In the genomic region with DNA sequence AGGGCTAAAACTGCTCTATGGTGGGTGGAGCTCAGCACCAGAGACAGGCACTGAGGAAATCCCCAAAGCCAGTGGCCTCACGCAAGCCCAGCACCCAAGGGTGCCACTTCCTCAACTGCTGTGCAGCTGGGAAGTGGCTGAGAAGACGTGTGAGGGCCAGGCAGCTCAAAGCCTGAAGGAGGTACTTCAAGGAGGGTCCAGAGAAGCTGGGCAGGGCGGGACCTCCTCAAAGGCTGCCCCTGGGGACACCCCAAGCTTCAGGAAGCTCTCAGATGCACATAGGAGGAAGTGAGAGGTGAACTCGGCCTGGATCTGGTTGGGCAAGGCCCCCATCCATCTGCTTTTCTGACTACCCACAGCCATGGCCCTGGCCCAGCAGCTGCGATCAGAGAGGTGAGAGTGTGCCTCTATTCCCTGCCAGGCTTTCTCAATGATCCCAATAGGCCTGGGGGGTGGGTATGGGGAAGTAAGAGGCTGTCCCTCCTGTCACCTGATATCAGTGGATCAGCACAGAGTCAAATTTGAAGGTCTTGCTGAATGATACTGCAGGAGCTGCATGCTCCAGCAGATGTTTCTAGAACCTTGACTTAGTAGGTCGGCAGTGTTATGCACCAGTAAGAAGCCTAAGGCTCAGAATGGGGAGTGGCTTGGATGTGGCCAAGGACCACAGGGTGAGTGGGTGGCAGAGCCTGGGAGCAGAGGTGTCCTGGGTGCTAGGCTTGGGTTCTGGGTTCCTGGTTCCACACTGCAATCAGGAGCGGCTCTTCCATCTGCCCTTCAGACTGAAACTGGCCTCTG, we compare ENCODE assay signal across 10 mouse cellular contexts. TPM values are rescaled to one million over a fixed set of nuclear protein-coding genes. Genes with fewer than 3 reads are reported as not detected.
A peak's percentile ranks its signal among the peaks of the same experiment; 100 is the strongest.
DNase-seq lines count a peak whose midpoint lies in the region; ATAC-seq and TF ChIP-seq lines count a peak whose summit lies in the region.
"Had no signal": no experiment of that assay in that cellular context is flagged by ENCODE, and none has a peak within 500 bp of the region (broad histone marks: within the 10 kb centered on the region; RNA-seq: fewer than 3 reads in every experiment).

A gene (plus strand): TSS at position 107 of the 798 bp plus-strand sequence.

- H3K36me3 ChIP-seq in liver, embryonic 16.5 days (ENCODE audit: control insufficient read depth, insufficient read depth) = no peaks in the 10 kb centered on the region
- no peaks in the 10 kb centered on the region for H3K36me3 ChIP-seq in limb, embryonic 10.5 days
- no peaks in the 10 kb centered on the region for H3K36me3 ChIP-seq in midbrain, embryonic 13.5 days
- H3K36me3 ChIP-seq: embryonic facial prominence, embryonic 13.5 days; limb, embryonic 12.5 days had no signal

- H3K4me1 ChIP-seq in liver, embryonic 16.5 days (ENCODE audit: control insufficient read depth, low read depth, low read length) = no peaks in the 10 kb centered on the region
- peaks cover 14% of the 10 kb centered on the region for H3K4me1 ChIP-seq in limb, embryonic 10.5 days
- H3K4me1 ChIP-seq in midbrain, embryonic 13.5 days (replicated peaks) = no peaks in the 10 kb centered on the region
- H3K4me1 ChIP-seq: embryonic facial prominence, embryonic 13.5 days; limb, embryonic 12.5 days had no signal

- ATAC-seq in liver, embryonic 16.5 days (ENCODE audit: low read depth) = peak; percentile 44
- ATAC-seq in midbrain, embryonic 13.5 days = no peak

- H3K4me2 ChIP-seq in liver, embryonic 16.5 days (ENCODE audit: low read depth, low read length) = peak within 1 kb of the TSS; percentile 22; the same call in 1 of the 2 replicates
- no peak within 1 kb of the TSS for H3K4me2 ChIP-seq in midbrain, embryonic 13.5 days (replicated peaks)
- H3K4me2 ChIP-seq: embryonic facial prominence, embryonic 13.5 days; limb, embryonic 12.5 days had no signal

- no peak for TF ChIP-seq CTCF in gastrocnemius, adult 2 months (IDR thresholded peaks at IDR 0.05)

- peak within 1 kb of the TSS; percentile 14; the same call in 1 of the 2 replicates for H3K9ac ChIP-seq in liver, embryonic 16.5 days (ENCODE audit: low read depth, low read length)
- H3K9ac ChIP-seq in midbrain, embryonic 13.5 days (replicated peaks) = no peak within 1 kb of the TSS
- H3K9ac ChIP-seq: embryonic facial prominence, embryonic 13.5 days had no signal

- DNase-seq in gastrocnemius, adult 2 months = peak; percentile 50
- DNase-seq in gastrocnemius, postnatal 4 days (ENCODE audit: low spot score in 2 of 2) = no peak
- DNase-seq in heart, adult 18-20 months = peak; percentile 33 to 77
- peak; percentile 48 to 83 for DNase-seq in spleen, postnatal 10 days (ENCODE audit: low spot score in 2 of 2)
- DNase-seq in limb, embryonic 10.5 days (ENCODE audit: low spot score) = no peak
- DNase-seq in retina, postnatal 1 day = no peak

- peak within 1 kb of the TSS; percentile 93 for H3K27ac ChIP-seq in gastrocnemius, adult 2 months
- H3K27ac ChIP-seq in liver, embryonic 16.5 days (ENCODE audit: low read length) = peak within 1 kb of the TSS; percentile 77
- no peak within 1 kb of the TSS; the same call in 1 of the 2 replicates for H3K27ac ChIP-seq in limb, embryonic 10.5 days
- no peak within 1 kb of the TSS for H3K27ac ChIP-seq in midbrain, embryonic 13.5 days
- H3K27ac ChIP-seq: embryonic facial prominence, embryonic 13.5 days; limb, embryonic 12.5 days had no signal

- 27% methylated on average over 7 of the region's 7 CpGs for WGBS in liver, embryonic 16.5 days (ENCODE audit: insufficient replicate concordance)
- 71% methylated on average over 7 of the region's 7 CpGs for WGBS in limb, embryonic 10.5 days
- 71% methylated on average over 7 of the region's 7 CpGs for WGBS in midbrain, embryonic 13.5 days

- H3K4me3 ChIP-seq in gastrocnemius, adult 2 months = peak within 1 kb of the TSS; percentile 28
- peak within 1 kb of the TSS; percentile 34 for H3K4me3 ChIP-seq in liver, embryonic 16.5 days (ENCODE audit: low read depth, low read length)
- no peak within 1 kb of the TSS for H3K4me3 ChIP-seq in limb, embryonic 10.5 days
- no peak within 1 kb of the TSS for H3K4me3 ChIP-seq in midbrain, embryonic 13.5 days (replicated peaks)
- H3K4me3 ChIP-seq: embryonic facial prominence, embryonic 13.5 days; limb, embryonic 12.5 days had no signal

- intact Hi-C loops in gastrocnemius, adult 2 months (cut with DNase I) = loop anchor here (5.0 to 10.0 kb wide), 2 partner anchors 60 to 157 kb away; no protein-coding TSS in a partner anchor

- no peaks in the 10 kb centered on the region for H3K27me3 ChIP-seq in liver, embryonic 16.5 days (ENCODE audit: control insufficient read depth, insufficient read depth, low read depth, low read length)
- no peaks in the 10 kb centered on the region for H3K27me3 ChIP-seq in limb, embryonic 10.5 days (ENCODE audit: low read depth, poor library complexity, severe bottlenecking)
- 0 out of 2 replicates have a peak, but pooled peaks cover 3% of the 10 kb centered on the region for H3K27me3 ChIP-seq in midbrain, embryonic 13.5 days
- H3K27me3 ChIP-seq: embryonic facial prominence, embryonic 13.5 days had no signal

- no peaks in the 10 kb centered on the region for H3K9me3 ChIP-seq in liver, embryonic 16.5 days (replicated peaks; ENCODE audit: control insufficient read depth, low read length)
- H3K9me3 ChIP-seq in limb, embryonic 10.5 days (replicated peaks) = no peaks in the 10 kb centered on the region
- no peaks in the 10 kb centered on the region for H3K9me3 ChIP-seq in midbrain, embryonic 13.5 days
- H3K9me3 ChIP-seq: embryonic facial prominence, embryonic 13.5 days; limb, embryonic 12.5 days had no signal

RNA-seq across cellular contexts. Expression of the gene that starts here (rescaled TPM):
- 1 to 10 TPM in 1 of 2 experiments, not detected in 1; 1.2 TPM for total RNA-seq in gastrocnemius, adult 2 months (2021)
- 1 to 10 TPM; 3.4 to 3.9 TPM for total RNA-seq in gastrocnemius, postnatal 4 days (2021)
- 1 to 10 TPM; 2.0 to 2.8 TPM for total RNA-seq in heart, adult 18-20 months (2021)
- polyA plus RNA-seq in liver, embryonic 16.5 days (2015; fragmentation: Nextera tagmentation; extraction: Ambion mirVana) = 47.8 and 49.9 TPM in 2 replicates
- polyA plus RNA-seq in limb, embryonic 10.5 days (2016; fragmentation: Nextera tagmentation; extraction: Ambion mirVana) = 4.3 and 5.3 TPM in 2 replicates
- polyA plus RNA-seq in midbrain, embryonic 13.5 days (2015; fragmentation: Nextera tagmentation; extraction: Ambion mirVana) = 1.0 and 1.4 TPM in 2 replicates

Comparison
In these comparisons a context has a peak if more than half of its experiments do, and no peak if none do; other contexts are left out.
1. DNase-seq: peak in gastrocnemius, adult 2 months (single experiment), heart, adult 18-20 months (2 of 2) and spleen, postnatal 10 days (2 of 2); none in gastrocnemius, postnatal 4 days (0 of 2), limb, embryonic 10.5 days (single experiment) and retina, postnatal 1 day (single experiment).
2. H3K27ac ChIP-seq: peak in gastrocnemius, adult 2 months (single experiment) and liver, embryonic 16.5 days (single experiment); none in limb, embryonic 10.5 days (single experiment) and midbrain, embryonic 13.5 days (single experiment).
3. H3K4me3 ChIP-seq: peak in gastrocnemius, adult 2 months (single experiment) and liver, embryonic 16.5 days (single experiment); none in limb, embryonic 10.5 days (single experiment) and midbrain, embryonic 13.5 days (single experiment).